Mouse (Mus musculus): ENCODE measurements around the gene Vps37b. TPM values are rescaled to one million over a fixed set of nuclear protein-coding genes. Genes with fewer than 3 reads are reported as not detected.

Gene Vps37b
- polyA plus RNA-seq, 1 experiment from 2014 or later = 43.7 TPM

DNA sequence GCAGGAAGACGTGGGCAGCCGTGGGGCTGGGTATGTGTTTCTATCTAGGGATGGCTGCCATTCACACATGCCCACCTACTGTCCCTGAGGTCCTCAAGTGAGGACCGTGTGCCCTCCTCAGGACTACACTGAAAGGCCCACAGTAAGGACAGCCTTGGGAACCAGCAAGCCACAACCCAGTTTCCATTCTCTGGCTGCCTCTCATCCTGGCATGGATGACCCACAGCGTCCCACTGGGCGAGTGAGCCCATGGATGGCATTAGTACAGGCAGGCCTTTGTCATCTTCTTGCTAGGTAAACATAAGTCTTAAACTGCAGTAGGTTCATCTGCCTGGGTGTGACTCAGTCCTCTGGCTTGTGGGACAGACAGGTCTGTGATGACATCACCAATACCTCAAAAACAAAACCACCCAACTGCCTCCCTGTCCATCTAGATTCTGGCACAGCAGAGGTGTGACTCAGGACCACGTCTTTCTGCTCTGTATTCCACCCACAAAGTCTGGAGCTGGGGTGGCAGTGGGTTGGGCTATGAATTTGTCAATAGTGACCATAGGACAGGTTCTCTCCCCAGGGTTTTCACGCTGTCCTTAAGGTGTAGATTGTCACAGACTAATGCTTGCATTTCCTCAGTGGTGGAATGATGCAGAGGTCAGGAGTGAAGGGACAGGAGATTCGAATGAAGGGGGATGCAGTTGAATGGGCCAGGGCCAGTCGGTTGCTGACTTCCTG, 51.4 kb downstream of the Vps37b start:
- Histone ChIP-seq H3K4me2 (replicated peaks) (no peak overlapping the region), H3K27ac (no peak overlapping the region), H3K9me3 (no peaks in the 10 kb centered on the region), H3K4me3 (no peak overlapping the region), H3K4me1 (peaks cover 22% of the 10 kb centered on the region), H3K9ac (no peak overlapping the region), H3K27me3 (peaks cover 9% of the 10 kb centered on the region; the same call in 1 of the 2 replicates), H3K36me3 (no peaks in the 10 kb centered on the region)
- WGBS = 78% methylated on average over 9 of the region's 9 CpGs
- no peak for ATAC-seq (ENCODE audit: low FRiP score, low read depth)

DNA sequence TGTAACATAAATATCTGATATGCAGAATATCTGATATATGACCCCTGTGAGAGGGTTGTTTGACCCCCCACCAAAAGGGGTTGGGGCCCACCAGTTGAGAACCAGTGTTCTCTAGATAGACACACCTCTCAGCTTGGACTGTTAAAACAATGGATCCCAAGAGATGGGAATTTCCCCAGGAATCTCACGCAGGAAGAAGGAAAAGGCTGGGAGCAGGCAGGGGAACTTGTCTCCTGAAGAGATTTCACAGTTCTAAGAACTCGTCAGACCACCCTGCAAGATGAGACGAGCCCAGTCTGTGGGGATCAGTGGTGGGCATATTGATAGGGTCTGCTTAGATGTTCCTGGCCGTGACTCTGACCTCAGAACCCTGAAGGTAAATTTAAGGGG, 52.1 kb downstream of the Vps37b start:
- Histone ChIP-seq H3K4me2 (replicated peaks) (no peak overlapping the region), H3K9me3 (no peaks in the 10 kb centered on the region), H3K27me3 (peaks cover 16% of the 10 kb centered on the region), H3K36me3 (no peaks in the 10 kb centered on the region), H3K27ac (no peak overlapping the region), H3K4me1 (peaks cover 24% of the 10 kb centered on the region), H3K4me3 (no peak overlapping the region), H3K9ac (no peak overlapping the region)
- 50% methylated on average over 4 of the region's 4 CpGs for WGBS
- ATAC-seq (ENCODE audit: low FRiP score, low read depth) = no peak

DNA sequence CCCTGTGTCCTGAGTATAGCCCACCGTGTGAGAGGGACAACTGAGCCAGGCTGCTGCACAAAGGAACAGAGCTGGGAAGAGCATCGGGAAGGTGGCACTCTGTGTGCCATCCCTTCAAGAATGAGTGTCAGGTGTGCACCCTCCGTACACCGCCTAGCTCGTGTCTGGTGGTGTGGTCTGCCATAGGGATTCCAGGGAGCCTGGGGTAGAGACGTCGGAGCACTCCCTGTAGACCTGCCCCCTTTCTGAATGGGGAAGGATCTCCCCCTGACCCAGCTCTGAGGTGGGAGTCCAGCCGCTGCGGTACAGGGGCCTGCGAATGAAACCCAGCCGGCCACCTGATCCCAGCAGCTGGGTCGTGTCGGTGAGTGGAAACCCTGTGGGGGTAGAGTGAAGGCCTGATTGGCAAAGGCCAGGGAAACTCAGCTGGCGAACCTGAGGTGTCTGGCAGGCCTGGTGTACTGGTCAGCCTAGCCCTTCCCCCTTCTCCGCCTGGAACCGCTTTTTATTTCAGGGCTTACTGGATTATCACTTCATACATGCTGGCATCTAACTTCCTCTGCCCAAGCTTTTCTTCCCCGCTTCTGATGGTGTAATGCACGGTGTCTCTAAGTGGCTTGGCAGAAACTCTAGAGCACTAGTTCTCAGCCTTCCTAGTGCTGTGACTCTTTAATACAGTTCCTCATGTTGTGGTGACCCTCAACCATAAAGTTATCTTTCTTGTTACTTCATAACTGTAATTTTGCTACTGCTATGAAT, 52.7 kb downstream of the Vps37b start:
- H3K9me3 ChIP-seq = no peaks in the 10 kb centered on the region

DNA sequence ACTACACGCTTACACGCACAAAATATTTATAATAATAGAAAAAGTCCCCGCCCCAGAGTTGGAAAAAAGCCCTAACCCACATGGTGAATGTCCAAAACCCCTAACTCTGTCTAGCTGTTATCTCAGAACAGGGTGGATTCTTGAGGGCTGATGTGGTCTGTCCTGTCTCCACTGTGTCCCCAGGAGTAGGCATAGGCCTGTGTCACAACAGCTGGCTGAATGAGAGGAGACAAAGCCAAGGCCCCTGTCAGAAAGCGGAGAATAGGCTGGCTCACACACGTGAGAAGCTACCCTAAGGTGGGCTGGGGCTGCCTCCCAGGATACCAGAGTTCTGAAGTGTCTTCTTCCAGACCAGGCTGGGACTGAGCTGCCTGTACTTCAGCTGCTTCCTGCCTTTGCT, 53.9 kb downstream of the Vps37b start:
- Histone ChIP-seq H3K36me3 (no peaks in the 10 kb centered on the region), H3K4me2 (replicated peaks) (no peak overlapping the region), H3K9me3 (no peaks in the 10 kb centered on the region), H3K9ac (no peak overlapping the region), H3K4me1 (peaks cover 31% of the 10 kb centered on the region), H3K27ac (no peak overlapping the region), H3K27me3 (peaks cover 26% of the 10 kb centered on the region), H3K4me3 (no peak overlapping the region)
- 82% methylated on average over 5 of the region's 5 CpGs for WGBS
- no peak for ATAC-seq (ENCODE audit: low FRiP score, low read depth)

More for the DNA sequence above, 52.7 kb downstream of the Vps37b start:
- H3K9ac ChIP-seq = no peak overlapping the region
- WGBS = 63% methylated on average over 18 of the region's 18 CpGs
- no peak overlapping the region for H3K27ac ChIP-seq
- H3K27me3 ChIP-seq = peaks cover 22% of the 10 kb centered on the region
- ATAC-seq (ENCODE audit: low FRiP score, low read depth) = no peak
- no peaks in the 10 kb centered on the region for H3K36me3 ChIP-seq
- peaks cover 30% of the 10 kb centered on the region for H3K4me1 ChIP-seq
- no peak overlapping the region for H3K4me2 ChIP-seq (replicated peaks)
- H3K4me3 ChIP-seq = no peak overlapping the region

DNA sequence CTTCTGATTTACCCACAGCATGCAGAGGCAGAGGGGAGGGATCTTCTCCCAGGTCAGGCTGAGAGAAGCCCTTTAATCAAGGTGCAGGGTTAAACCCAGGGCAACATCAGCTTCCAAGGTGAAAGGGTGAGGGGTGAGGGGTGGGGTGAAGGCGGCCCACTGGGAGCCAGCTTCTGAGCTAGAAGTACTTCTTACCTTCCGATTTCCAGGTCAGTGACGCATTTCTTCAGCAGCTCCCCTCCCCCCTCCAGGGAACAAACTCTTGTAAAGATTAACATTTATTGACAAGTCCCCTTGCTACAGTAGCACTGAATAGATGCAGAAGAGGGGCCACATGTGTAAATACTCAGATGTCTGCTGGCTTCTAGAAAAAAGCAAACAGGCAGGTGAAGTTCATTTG, 54.8 kb downstream of the Vps37b start:
- Histone ChIP-seq H3K4me1 (peaks cover 31% of the 10 kb centered on the region), H3K4me3 (no peak overlapping the region), H3K36me3 (no peaks in the 10 kb centered on the region), H3K27ac (no peak overlapping the region), H3K9me3 (no peaks in the 10 kb centered on the region), H3K9ac (no peak overlapping the region), H3K27me3 (peaks cover 32% of the 10 kb centered on the region), H3K4me2 (replicated peaks) (no peak overlapping the region)
- no peak for ATAC-seq (ENCODE audit: low FRiP score, low read depth)
- WGBS = 18% methylated on average over 3 of the region's 3 CpGs

DNA sequence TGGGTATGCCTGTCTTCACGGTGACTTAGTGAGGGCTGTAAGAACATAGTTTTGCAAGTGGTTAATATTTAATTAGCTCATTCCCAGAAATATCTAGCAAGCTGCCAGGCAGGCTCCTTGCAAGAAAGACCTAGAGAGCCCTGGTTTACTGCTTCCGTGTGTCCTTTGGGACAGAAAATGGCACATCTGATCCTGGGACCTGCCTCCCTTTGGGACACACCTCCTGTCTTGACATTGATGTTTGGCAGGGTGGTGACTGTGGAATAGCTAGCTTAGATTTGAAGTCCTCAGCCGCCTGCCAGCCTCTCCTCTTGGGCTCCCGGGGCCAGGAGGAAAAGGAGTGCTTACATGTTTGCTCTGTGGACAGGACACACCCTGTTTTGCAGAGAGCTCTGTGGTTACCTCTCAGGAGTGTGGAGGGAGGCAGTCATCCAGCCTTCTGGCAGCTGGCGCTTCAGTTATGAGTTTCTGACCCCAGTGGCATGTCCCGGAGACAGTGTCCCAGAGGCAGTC, 56.3 kb downstream of the Vps37b start:
- H3K4me1 ChIP-seq = peaks cover 31% of the 10 kb centered on the region
- no peaks in the 10 kb centered on the region for H3K36me3 ChIP-seq
- 64% methylated on average over 6 of the region's 6 CpGs for WGBS
- H3K9ac ChIP-seq = no peak overlapping the region
- no peak overlapping the region; the same call in 1 of the 2 replicates for H3K4me2 ChIP-seq (replicated peaks)
- no peak for ATAC-seq (ENCODE audit: low FRiP score, low read depth)
- H3K27ac ChIP-seq = no peak overlapping the region
- peaks cover 32% of the 10 kb centered on the region for H3K27me3 ChIP-seq
- H3K4me3 ChIP-seq = no peak overlapping the region
- no peaks in the 10 kb centered on the region for H3K9me3 ChIP-seq

DNA sequence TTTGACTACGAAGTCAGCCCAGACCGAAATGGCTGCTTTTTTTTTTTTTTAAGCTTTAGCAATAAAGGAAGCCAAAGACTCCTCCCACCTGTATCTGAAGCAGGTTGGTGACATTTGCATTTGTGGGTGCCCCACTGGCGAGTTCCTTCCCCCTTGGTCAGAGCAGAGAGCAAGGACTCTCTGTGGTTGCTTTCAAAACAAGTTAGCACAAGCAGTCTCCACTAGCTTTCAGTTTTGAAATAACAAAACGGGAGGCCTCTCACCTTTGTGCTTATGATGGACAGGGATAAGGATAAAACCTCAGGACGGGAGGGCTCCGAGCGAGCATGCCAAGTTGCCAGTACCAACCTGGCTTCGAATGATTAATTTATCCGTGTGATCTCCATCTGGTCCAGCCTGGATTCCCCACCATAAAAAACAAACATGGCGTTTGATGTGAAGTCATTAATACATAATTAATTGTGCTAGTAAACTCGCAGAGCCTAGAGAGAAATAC, 57.4 kb downstream of the Vps37b start:
- Histone ChIP-seq H3K27me3 (peaks cover 35% of the 10 kb centered on the region), H3K9me3 (no peaks in the 10 kb centered on the region), H3K4me1 (peaks cover 26% of the 10 kb centered on the region), H3K27ac (no peak overlapping the region), H3K9ac (no peak overlapping the region), H3K4me2 (replicated peaks) (peak overlapping the region; percentile 89), H3K4me3 (peak overlapping the region; percentile 74), H3K36me3 (no peaks in the 10 kb centered on the region)
- no peak for ATAC-seq (ENCODE audit: low FRiP score, low read depth)
- 20% methylated on average over 11 of the region's 11 CpGs for WGBS

DNA sequence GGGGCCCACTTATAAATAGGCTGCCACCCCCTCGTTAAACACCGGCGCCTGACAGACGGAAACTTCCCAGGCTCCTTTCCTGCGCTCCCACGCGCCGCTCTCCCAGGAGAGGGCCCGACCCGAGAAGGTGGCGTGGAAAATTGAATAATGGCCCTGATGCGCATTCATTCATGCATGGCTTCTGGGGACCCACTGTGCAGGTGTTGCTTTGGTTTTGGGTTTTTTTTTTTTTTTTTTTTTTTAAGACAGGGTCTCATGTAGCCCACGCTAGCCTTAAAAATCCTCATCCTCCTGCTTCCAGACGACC, 57.9 kb downstream of the Vps37b start:
- Histone ChIP-seq H3K9me3 (no peaks in the 10 kb centered on the region), H3K4me3 (peak overlapping the region; percentile 74), H3K4me1 (peaks cover 21% of the 10 kb centered on the region), H3K27ac (no peak overlapping the region), H3K9ac (peak overlapping the region; percentile 80), H3K27me3 (peaks cover 35% of the 10 kb centered on the region), H3K36me3 (no peaks in the 10 kb centered on the region), H3K4me2 (replicated peaks) (peak overlapping the region; percentile 89)
- no peak for ATAC-seq (ENCODE audit: low FRiP score, low read depth)
- WGBS = 1% methylated on average over 14 of the region's 14 CpGs

DNA sequence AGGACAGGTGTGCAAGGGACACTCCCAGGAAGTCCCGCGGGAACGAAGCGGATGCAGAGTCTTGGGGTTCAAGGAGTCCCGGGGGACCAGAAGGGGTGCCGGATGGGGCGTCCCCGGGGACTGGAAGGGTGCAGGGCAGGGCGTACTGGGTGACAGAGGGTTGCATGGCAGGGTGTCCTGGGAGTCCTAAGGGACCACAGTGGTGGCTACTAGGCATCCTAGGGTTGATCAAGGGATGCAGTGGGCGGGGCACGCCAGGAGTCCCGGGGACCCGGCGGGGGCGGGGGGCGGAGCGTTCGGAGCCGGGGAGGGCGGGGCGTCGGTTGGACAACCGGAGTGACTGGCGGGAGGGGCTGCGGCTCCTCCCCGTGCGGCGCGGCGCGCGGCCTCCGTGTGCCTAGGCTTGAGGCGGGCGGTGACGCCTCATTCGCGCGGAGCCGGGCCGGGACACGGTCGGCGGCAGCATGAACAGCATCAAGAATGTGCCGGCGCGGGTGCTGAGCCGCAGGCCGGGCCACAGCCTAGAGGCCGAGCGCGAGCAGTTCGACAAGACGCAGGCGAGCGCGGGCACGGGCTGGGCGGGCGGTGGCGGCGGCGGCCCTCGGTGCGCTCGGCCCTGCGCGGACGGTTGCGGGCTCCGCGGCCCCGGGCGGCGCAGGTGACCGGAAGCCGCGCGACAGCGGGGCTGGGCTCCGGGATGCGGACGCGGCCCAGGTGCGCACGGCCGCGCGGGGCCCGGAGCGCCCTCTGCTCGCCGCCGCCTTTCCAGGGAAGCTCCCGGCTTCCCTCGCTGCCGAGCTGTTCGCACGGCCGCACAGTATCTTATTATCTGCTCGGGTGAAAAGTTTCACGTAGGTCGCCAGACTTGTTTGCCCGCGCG, 58.5 kb downstream of the Vps37b start, which contains the start of gene Hip1r:
Gene Hip1r (plus strand): TSS at position 330 of the 880 bp plus-strand sequence.
- Histone ChIP-seq H3K27me3 (peaks cover 35% of the 10 kb centered on the region), H3K27ac (no peak within 1 kb of the TSS), H3K4me3 (peak within 1 kb of the TSS; percentile 74), H3K9ac (peak within 1 kb of the TSS; percentile 80), H3K4me1 (peaks cover 21% of the 10 kb centered on the region), H3K36me3 (no peaks in the 10 kb centered on the region), H3K4me2 (replicated peaks) (peak within 1 kb of the TSS; percentile 89), H3K9me3 (no peaks in the 10 kb centered on the region)
- under 1% methylated on average over 94 of the region's 106 CpGs for WGBS
- peak; percentile 79 for ATAC-seq (ENCODE audit: low FRiP score, low read depth)

DNA sequence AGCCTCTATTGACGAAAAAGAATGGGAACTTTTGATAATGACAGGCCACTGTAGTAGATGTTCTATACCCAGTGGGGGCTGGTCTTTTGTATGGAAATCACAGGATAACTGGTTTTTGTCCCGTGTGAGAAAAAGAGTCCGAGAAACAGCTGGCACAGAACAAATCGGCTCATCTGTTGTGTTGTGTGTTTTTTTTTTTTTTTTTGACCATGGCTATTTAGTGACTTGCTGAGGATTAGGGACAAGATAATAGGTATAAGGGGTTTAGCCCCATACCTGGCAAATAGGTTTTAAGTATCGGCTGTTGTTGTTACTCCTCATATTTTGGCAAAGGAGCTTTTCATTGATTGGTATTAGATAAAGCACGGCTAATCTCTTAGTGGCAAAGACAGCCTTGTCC, 59.6 kb downstream of the Vps37b start:
- 74% methylated on average over 6 of the region's 6 CpGs for WGBS

GRCm38 (mm10) chr5:123970576-123970975, 61.5 kb downstream of the Vps37b start:
- H3K4me1 ChIP-seq = peaks cover 8% of the 10 kb centered on the region
- H3K4me3 ChIP-seq = no peak overlapping the region
- H3K36me3 ChIP-seq = no peaks in the 10 kb centered on the region
- H3K4me2 ChIP-seq (replicated peaks) = no peak overlapping the region
- H3K9ac ChIP-seq = no peak overlapping the region
- WGBS = 82% methylated on average over 4 of the region's 4 CpGs
- no peaks in the 10 kb centered on the region for H3K9me3 ChIP-seq
- H3K27me3 ChIP-seq = peaks cover 24% of the 10 kb centered on the region
- no peak for ATAC-seq (ENCODE audit: low FRiP score, low read depth)
- H3K27ac ChIP-seq = no peak overlapping the region

More for the DNA sequence above, 59.6 kb downstream of the Vps37b start:
- Histone ChIP-seq H3K4me2 (replicated peaks) (no peak overlapping the region), H3K9ac (no peak overlapping the region), H3K27ac (no peak overlapping the region), H3K27me3 (peaks cover 35% of the 10 kb centered on the region), H3K4me1 (peaks cover 17% of the 10 kb centered on the region), H3K36me3 (no peaks in the 10 kb centered on the region), H3K9me3 (no peaks in the 10 kb centered on the region), H3K4me3 (no peak overlapping the region)
- no peak for ATAC-seq (ENCODE audit: low FRiP score, low read depth)

Measured in limb, embryonic 13.5 days (tissue).